Mouse (Mus musculus) lung, adult 2 months (tissue): ENCODE results near the gene Myof.

Source experiments
- CTCF ChIP-seq: fragments of 200-500 bp; IDR thresholded peaks from 2 replicates; pipeline ENCODE4 v1.5.1; 2011; ENCODE audit warnings: mild to moderate bottlenecking, low read length, control low read depth; ENCODE audit not compliant: insufficient read depth
- POLR2A ChIP-seq: fragments of 200-500 bp; IDR thresholded peaks from 2 replicates; pipeline ENCODE4 v1.6.1; 2011; ENCODE audit warnings: low read depth, mild to moderate bottlenecking, control low read depth, low read length, borderline replicate concordance; ENCODE audit errors: extremely low read depth

DNA sequence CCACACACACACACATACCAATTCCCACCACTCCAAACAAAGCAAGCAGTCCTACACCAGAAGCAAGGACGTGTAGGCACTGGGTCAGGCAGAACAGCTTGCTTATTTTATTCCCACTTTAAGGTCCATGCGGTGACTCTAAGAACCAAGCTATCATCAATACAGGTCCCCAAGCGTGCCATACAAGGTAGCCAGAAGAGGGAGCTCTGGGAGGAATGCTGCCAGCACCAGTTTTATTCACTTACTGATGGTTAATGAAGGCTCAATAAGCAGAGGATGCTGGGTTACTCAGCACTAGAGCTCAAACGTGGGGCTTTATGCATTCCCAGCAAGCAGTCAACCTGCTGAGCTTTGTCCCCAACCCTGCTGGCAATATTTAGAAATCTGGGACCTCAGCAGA is 96.7 kb downstream of the Myof start:
- TF ChIP-seq CTCF: no peak
- TF ChIP-seq POLR2A: no peak
